Mouse (Mus musculus) stomach, postnatal 0 days (tissue): ENCODE measurements at regions not wholly inside any gene's neighbourhood (a gene's known extent, or its start where the extent isn't known, plus 50 kb on each side); places are given as distances from the start of the nearest gene placed in this dataset.
A peak's percentile ranks its signal among the peaks of the same experiment; 100 is the strongest.
"Not testable (repeated sequence)": the region's sequence is repeated elsewhere in the genome, so short reads cannot be mapped to it uniquely, and the experiment has no call there.

Experiments used
- ATAC-seq: fragments of 200-750 bp; cut with Nextera tagmentation; 2 replicates; pipeline ENCODE4 v1.8.0; 2017; ENCODE audit not compliant: low FRiP score, low TSS enrichment
- DNase-seq: peaks from one replicate; pipeline ENCODE4 v3.0.0-alpha.2; 2016; ENCODE audit warnings: low spot score
- H3K27ac ChIP-seq: fragments of 300-500 bp; sonication (generic); replicated peaks from 2 replicates; pipeline ENCODE4 v1.5.1; 2014; ENCODE audit warnings: mild to moderate bottlenecking, control low read depth
- H3K27me3 ChIP-seq: fragments of 300-500 bp; sonication (generic); 2 replicates; pipeline ENCODE4 v1.6.1; 2014; ENCODE audit warnings: low read length; ENCODE audit not compliant: control insufficient read depth, insufficient read depth
- H3K36me3 ChIP-seq: fragments of 300-500 bp; sonication (generic); 2 replicates; pipeline ENCODE4 v1.6.1; 2014; ENCODE audit warnings: low read length, mixed read lengths; ENCODE audit not compliant: control insufficient read depth, insufficient read depth
- H3K4me1 ChIP-seq: fragments of 300-500 bp; sonication (generic); replicated peaks from 2 replicates; pipeline ENCODE4 v1.6.1; 2014; ENCODE audit warnings: antibody characterized with exemption; ENCODE audit not compliant: control insufficient read depth, insufficient read depth
- H3K4me2 ChIP-seq: fragments of 300-500 bp; sonication (generic); replicated peaks from 2 replicates; pipeline ENCODE4 v1.6.1; 2014; ENCODE audit warnings: low read depth, mild to moderate bottlenecking, control low read depth, moderate library complexity
- H3K4me3 ChIP-seq: fragments of 300-500 bp; sonication (generic); 2 replicates; pipeline ENCODE4 v1.5.1; 2014; ENCODE audit warnings: low read depth, low read length, control low read depth
- H3K9ac ChIP-seq: fragments of 300-500 bp; sonication (generic); 2 replicates; pipeline ENCODE4 v1.6.1; 2014; ENCODE audit warnings: mild to moderate bottlenecking, low read length, control low read depth, mixed read lengths
- H3K9me3 ChIP-seq: fragments of 300-500 bp; sonication (generic); 2 replicates; pipeline ENCODE4 v1.6.1; 2016; ENCODE audit warnings: low read length; ENCODE audit not compliant: control insufficient read depth
- CTCF ChIP-seq: IDR thresholded peaks from 2 replicates; pipeline ENCODE4 v1.5.1; 2016; ENCODE audit warnings: antibody characterized with exemption, low read depth, mild to moderate bottlenecking, moderate library complexity
- EP300 ChIP-seq: optimal IDR thresholded peaks from 2 replicates; pipeline ENCODE3; 2016; ENCODE audit warnings: antibody characterized with exemption
- WGBS: fragments of 180-500 bp; shearing (Covaris S2); extraction: QIAGEN DNeasy Blood & Tissue Kit; methylation state at CpG from one replicate; pipeline ENCODE4 v1.1.7; 2014; 5-methylcytosine and 5-hydroxymethylcytosine counted together

- H3K27ac ChIP-seq = no peak overlapping the region
- no peak overlapping the region for H3K9ac ChIP-seq
- H3K27me3 ChIP-seq = no peaks in the 10 kb centered on the region
- no peaks in the 10 kb centered on the region for H3K9me3 ChIP-seq
- 62% methylated on average over 10 of the region's 10 CpGs for WGBS
- no peaks in the 10 kb centered on the region for H3K4me1 ChIP-seq
- no peak overlapping the region for H3K4me3 ChIP-seq
- DNase-seq (no peak), ATAC-seq (no peak)
- no peaks in the 10 kb centered on the region for H3K36me3 ChIP-seq
- no peak overlapping the region for H3K4me2 ChIP-seq
- no peak for TF ChIP-seq EP300
- TF ChIP-seq CTCF = no peak
Measured at GRCm38 (mm10) chr13:97469999-97470398, 229.1 kb downstream of the Enc1 start.

- no peaks in the 10 kb centered on the region for H3K9me3 ChIP-seq
- TF ChIP-seq CTCF = no peak
- no peak for TF ChIP-seq EP300
- 82% methylated on average over 10 of the region's 10 CpGs for WGBS
- no peak overlapping the region for H3K9ac ChIP-seq
- no peak overlapping the region for H3K4me3 ChIP-seq
- H3K27me3 ChIP-seq = no peaks in the 10 kb centered on the region
- ATAC-seq (no peak), DNase-seq (no peak)
- H3K27ac ChIP-seq = no peak overlapping the region
- H3K4me1 ChIP-seq = no peaks in the 10 kb centered on the region
- H3K4me2 ChIP-seq = no peak overlapping the region
- no peaks in the 10 kb centered on the region for H3K36me3 ChIP-seq
Measured at GRCm38 (mm10) chr13:97468874-97469593, 228.1 kb downstream of the Enc1 start.

GRCm38 (mm10) chr13:97466585-97466984 is 225.7 kb downstream of the Enc1 start:
- not testable (repeated sequence) for ATAC-seq

GRCm38 (mm10) chr13:97463798-97464197 is 222.9 kb downstream of the Enc1 start:
- no peaks in the 10 kb centered on the region for H3K36me3 ChIP-seq
- no peak overlapping the region for H3K27ac ChIP-seq
- H3K4me1 ChIP-seq = no peaks in the 10 kb centered on the region
- H3K9ac ChIP-seq = no peak overlapping the region
- H3K27me3 ChIP-seq = no peaks in the 10 kb centered on the region
- ATAC-seq = peak; percentile 36; the same call in 1 of the 2 replicates
- peak; percentile 70 for DNase-seq
- no peaks in the 10 kb centered on the region for H3K9me3 ChIP-seq
- WGBS = 67% methylated on average over 7 of the region's 8 CpGs
- H3K4me2 ChIP-seq = no peak overlapping the region
- TF ChIP-seq EP300 (no peak), CTCF (no peak)
- H3K4me3 ChIP-seq = no peak overlapping the region

More at GRCm38 (mm10) chr13:97466585-97466984, 225.7 kb downstream of the Enc1 start:
- H3K36me3 ChIP-seq, H3K9ac ChIP-seq, H3K27ac ChIP-seq, H3K27me3 ChIP-seq, DNase-seq, H3K4me2 ChIP-seq, H3K9me3 ChIP-seq, H3K4me3 ChIP-seq, H3K4me1 ChIP-seq: not testable (repeated sequence)
- WGBS = 91% methylated on average over 1 of the region's 1 CpGs

- no peak overlapping the region for H3K9ac ChIP-seq
- ATAC-seq (no peak), DNase-seq (no peak)
- no peak for TF ChIP-seq EP300
- TF ChIP-seq CTCF = no peak
- H3K4me3 ChIP-seq = no peak overlapping the region
- H3K4me2 ChIP-seq = no peak overlapping the region
- 68% methylated on average over 2 of the region's 2 CpGs for WGBS
- H3K27ac ChIP-seq = 0 out of 2 replicates have a peak overlapping the region, but pooled peaks have one; percentile 19
- no peaks in the 10 kb centered on the region for H3K36me3 ChIP-seq
- H3K27me3 ChIP-seq = no peaks in the 10 kb centered on the region
- H3K4me1 ChIP-seq = no peaks in the 10 kb centered on the region
- no peaks in the 10 kb centered on the region for H3K9me3 ChIP-seq
Measured at GRCm38 (mm10) chr13:97462884-97463235, 222.0 kb downstream of the Enc1 start.

- Histone ChIP-seq H3K27ac (no peak overlapping the region; the same call in 1 of the 2 replicates), H3K36me3 (no peaks in the 10 kb centered on the region), H3K4me1 (no peaks in the 10 kb centered on the region), H3K4me3 (no peak overlapping the region), H3K4me2 (no peak overlapping the region), H3K9ac (no peak overlapping the region), H3K27me3 (no peaks in the 10 kb centered on the region), H3K9me3 (no peaks in the 10 kb centered on the region)
- WGBS = 49% methylated on average over 13 of the region's 13 CpGs
- DNase-seq (no peak), ATAC-seq (peak; percentile 86)
- no peak for TF ChIP-seq CTCF
- TF ChIP-seq EP300 = no peak
Measured at GRCm38 (mm10) chr13:97462110-97462883, 221.4 kb downstream of the Enc1 start.
